Mouse (Mus musculus) spleen, postnatal 14 days (tissue): ENCODE measurements around the gene Pld1.

Experiments used
- DNase-seq, 2 experiments: peaks; one replicate each; pipeline ENCODE4 v3.0.0; 2021 to 2022; ENCODE audit warnings: low spot score in 2 of 2

The Pld1 gene

DNA sequence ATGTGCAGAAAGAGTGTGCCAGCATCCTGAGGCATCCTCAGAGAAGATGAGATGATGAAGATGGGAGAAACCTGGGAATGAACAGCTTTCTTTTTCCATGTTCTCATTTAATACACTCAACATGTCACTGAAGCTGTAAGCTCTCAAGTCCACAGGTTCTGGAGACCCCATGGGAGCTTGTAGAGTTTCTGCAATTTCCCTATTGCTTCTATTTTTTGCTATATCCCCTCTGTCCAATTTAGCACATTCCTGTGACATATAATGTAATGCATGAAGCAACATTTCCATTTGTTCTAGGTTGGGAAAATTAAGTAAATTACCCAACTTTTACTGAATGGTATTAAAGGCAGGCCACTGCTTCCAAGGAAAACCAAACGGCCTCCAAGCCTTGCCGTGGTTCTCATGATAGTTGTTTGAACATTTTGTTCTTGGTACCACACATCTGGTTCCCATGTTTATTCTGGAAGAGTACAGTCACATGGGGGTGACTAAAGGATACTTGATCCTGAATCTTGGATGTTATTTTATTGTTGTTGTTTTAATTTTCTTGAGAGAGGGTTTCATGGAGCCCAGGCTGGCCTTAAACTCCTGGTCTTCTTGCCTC, 52.7 kb downstream of the Pld1 start:
- no peak for DNase-seq

- DNase-seq: no peak
Observed at GRCm38 (mm10) chr3:27994175-27994990, 55.9 kb downstream of the Pld1 start.

DNA sequence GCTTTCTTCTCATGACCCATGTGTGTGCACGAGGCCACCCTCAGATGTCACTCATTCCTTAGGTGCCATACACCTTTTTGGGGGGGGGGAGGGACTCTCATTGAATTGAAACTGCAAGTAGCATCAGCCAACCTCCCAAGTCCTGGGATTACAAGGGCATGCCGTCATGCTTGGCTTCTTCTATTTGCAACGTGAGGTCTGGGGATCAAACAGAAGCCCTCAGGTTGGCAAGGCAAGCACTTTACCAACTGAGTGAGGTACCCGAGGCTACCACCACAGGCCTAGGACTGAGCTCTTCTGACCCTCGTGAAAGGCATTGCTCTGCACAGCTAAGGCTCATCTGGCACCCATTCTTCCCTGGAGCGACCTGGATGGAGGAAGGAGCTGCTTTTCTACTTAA, 65.8 kb downstream of the Pld1 start:
- DNase-seq: no peak

GRCm38 (mm10) chr3:28007684-28008083, 69.2 kb downstream of the Pld1 start:
- no peak for DNase-seq

DNA sequence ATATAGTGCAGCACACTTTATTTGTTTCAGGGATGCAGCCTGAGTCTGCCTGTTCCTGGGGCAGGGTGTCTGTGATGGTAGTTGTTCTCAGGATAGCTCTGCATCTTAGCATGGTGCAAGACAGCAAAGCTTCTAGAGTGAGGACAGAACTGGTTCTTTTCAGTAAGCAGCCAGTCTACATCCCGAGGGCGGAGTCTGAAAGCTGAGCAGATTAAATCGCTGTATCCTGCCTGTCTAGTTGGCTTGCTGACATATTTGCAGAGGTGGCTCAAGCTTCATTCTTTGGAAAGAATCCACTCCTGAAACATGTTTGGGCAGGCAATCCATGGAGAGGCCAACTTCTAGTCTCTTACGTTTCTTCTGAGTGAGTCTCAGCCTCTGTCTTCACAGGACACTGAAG, 69.9 kb downstream of the Pld1 start:
- DNase-seq: no peak

DNA sequence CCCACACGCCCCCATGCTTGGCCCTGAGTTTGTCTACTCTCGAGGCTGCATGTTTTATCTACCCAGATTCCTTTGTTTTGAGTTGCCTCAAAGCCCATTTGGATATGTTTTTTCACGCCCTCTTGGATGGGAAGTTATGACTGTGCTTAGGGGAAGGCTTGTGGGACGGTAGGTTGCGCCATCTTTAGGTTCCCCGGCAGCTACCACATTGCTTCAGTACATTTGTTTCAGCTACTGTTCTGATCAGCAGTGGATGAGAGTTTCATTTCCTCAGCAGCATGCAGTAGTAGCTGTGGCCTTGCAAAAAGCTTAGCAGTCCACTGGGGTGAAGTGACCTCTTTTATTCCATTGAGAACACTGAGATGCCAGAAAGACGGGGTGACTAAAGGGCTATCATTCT, 73.7 kb downstream of the Pld1 start:
- no peak for DNase-seq

DNA sequence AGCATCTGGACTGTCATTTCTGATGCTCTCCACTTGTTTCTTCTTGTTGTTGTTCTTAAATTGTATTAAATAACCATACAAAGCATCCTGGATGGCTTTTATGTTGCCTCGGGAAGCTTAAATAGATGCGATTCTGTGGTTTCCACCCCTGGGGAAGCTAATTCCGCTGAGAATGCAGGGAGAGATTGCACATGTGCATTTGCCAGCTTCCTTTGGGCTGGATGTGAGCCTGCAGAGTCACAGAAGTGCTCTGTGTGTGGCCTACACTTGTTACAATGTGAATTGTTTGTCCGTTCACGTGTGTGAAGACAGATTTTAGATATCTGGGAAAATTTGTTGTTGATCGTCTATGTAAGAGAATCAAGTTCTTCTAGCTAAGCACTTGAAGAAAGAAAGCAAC, 74.9 kb downstream of the Pld1 start:
- no peak for DNase-seq

- DNase-seq: no peak
Observed at GRCm38 (mm10) chr3:28017002-28017401, 78.5 kb downstream of the Pld1 start.

DNA sequence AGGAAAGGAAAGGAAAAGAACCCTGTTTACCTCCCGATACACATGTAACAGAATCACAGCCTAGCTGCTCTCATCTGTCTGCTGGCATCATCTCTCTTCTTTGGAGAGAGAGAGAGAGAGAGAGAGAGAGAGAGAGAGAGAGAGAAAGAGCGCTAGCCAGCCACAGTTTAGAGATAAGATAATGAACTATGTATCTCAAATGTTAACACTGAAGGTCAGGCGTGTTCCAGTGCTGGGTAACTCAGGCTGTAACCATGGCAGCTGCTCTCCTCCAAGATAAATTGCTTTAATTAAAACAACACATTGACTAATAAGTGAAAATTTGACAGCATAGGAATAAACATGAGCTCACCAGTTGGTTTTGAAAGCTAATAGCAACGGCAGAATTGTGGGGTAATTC, 81.2 kb downstream of the Pld1 start:
- no peak for DNase-seq

DNA sequence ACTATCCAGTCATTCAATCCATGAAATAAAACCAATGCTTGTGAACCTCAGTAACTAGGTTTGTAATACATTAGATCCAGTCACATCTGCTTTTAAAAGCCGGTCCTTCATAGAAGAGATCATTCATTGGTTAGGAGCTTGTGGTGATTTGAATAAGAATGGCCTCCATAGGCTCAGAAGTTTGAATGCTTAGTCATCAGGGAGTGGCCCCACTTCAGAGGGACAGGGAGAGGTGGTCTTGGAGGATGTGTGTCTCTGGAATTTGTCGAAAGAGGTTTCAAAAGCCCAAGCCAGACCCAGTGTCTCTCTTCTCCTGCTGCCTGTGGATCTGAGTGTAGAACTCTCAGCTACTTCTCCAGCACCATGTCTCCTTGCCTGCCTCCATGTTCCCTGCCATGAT, 81.9 kb downstream of the Pld1 start:
- DNase-seq: no peak

- DNase-seq: no peak
Observed at GRCm38 (mm10) chr3:28022191-28022590, 83.7 kb downstream of the Pld1 start.

GRCm38 (mm10) chr3:28026876-28027275, 88.4 kb downstream of the Pld1 start:
- DNase-seq: no peak

DNA sequence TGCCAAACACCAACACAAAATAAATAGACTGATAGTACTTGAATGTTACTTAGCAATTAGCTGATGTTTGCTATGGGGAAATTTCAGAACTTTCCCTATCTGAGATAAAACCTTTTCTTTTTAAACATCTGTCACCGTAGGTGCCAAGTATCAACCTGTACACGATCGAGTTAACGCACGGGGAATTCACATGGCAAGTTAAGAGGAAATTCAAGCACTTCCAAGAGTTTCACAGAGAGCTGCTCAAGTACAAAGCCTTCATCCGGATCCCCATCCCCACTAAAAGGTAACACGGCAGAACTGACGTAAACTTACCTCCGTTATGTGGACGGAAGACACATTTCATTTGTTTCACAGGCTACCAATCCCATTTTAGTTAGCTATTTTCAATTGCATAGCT, 90.0 kb downstream of the Pld1 start:
- DNase-seq: no peak

DNA sequence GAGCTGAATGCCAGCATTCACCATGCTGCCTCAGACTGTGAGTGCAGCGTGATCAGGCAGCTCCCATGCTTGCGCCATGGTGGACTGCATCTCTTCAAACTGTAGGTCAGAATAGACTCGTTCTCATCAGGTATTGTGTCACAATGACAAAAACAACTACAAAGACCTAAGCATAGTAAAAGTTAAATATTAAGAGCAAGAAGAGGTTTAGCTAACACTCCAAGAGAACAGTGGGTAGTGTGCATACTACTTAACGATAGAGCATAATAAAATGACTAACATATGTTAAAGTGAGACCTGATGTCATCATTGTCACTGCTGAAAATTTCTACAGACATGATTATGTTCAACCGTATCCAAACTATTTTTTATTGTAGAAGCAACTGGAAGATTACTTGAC, 92.4 kb downstream of the Pld1 start:
- no peak for DNase-seq

DNA sequence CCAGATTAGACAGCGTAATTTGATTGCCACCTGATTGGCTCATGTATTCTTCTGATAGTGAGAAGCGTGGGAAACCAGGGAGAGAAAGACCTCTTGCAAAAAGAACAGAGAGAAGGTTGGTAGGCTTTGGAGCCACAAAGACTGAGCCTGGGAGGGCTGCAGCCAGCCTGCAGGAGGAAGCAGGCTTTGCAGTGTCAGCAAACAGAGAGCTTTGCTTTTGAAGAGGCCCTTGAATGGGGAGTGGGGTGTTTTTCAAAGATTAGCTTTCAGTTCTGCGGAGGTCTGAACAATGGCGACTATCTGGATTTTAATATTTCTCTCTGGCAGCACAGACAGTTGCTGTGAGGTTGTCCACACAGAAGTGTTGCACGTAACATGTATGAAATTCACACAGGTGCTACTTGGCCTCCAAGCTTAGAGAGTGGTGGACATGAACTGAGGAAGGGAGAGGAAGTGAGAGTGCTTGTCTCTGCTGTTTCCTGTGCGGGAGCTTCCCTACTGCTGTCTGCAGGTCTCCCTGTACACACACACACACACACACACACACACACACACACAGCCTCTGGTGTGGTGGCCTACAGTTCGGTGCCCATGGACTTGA, 93.2 kb downstream of the Pld1 start:
- no peak for DNase-seq

DNA sequence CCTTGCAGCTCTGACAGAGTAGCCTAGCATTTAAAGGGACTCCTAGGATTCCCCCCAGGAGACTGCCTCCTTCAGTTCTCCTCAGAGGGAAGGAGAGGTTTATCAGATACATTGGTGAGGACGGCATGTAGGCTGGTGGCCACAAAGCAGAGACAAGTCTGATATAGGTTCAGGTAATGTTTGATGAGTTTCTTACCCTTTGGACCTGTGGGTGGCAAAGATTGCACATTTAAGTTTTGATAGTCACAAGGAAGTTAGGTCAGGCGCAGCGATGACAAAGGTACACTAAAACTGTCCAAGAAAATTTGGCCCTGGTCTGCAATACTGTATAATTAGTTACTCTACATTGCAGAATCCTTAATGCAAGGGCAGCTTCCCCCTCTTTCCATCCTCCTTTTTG, 95.4 kb downstream of the Pld1 start:
- DNase-seq: no peak

GRCm38 (mm10) chr3:28034707-28035333, 96.3 kb downstream of the Pld1 start:
- DNase-seq: no peak

DNA sequence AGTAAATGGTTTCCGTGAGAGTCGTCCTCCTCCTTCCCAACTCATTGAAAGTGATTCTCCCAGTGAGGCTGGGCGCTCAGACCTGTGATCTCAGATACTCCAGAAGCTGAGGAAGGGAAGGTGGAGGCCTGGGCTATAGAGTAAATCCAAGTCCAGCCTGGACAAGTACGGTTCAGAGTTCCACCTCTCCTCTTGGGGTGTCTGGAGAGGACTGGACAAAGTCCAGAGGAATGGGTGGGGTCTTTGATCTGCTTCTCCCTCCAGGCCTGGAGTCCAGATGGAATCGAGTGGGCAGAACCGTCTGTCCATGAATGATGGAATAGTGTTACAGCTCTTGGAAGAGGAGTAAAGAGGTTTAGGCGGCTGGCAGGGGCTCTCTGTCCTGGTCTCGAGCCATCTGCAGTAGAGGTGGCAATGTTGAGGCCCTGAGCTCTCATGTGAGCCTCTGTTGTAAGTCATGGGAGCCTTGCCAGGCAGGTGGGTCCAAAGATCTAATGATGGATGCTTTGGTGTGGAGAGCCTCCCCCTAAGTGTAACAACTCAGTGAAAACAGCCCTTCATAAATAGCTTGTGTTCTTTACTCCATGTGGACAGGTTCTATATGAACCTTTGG, 98.9 kb downstream of the Pld1 start:
- DNase-seq: no peak

GRCm38 (mm10) chr3:28038106-28038505, 99.6 kb downstream of the Pld1 start:
- DNase-seq: no peak

GRCm38 (mm10) chr3:28039760-28040159, 101.3 kb downstream of the Pld1 start:
- DNase-seq: no peak

DNA sequence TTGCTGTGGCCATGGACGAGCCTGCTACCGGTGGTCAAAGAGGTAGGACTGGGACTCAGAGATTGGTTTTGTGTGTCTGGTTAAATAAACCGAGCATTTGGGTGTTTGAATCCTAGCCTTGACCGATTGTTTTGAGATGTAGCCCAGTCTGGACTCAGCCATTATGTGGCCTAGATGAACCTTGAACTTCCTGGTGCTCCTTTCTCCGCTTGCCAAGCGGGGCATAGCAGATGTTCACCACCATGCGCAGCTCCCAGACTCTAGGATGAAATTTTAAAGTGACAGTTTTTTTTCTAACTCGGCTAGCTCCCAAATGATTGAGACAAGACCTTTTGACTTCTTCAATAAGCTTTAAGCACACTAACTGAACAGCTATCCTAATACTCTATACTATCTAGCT, 102.7 kb downstream of the Pld1 start:
- no peak for DNase-seq

- DNase-seq: no peak
Observed at GRCm38 (mm10) chr3:28042366-28042765, 103.9 kb downstream of the Pld1 start.
